Mouse (Mus musculus) embryo, embryonic 10.5 days (tissue): ENCODE results near the gene Lck.

Experiments used
- DNase-seq: peaks from one replicate; pipeline ENCODE4 v3.0.0-alpha.2; 2015; ENCODE audit warnings: low spot score

Lck gene

GRCm38 (mm10) chr4:129584884-129585608 is 11.6 kb upstream of the Lck start:
- DNase-seq = peak; percentile 90

GRCm38 (mm10) chr4:129584370-129584769 is 10.9 kb upstream of the Lck start:
- DNase-seq = no peak

- DNase-seq = no peak
Observed at GRCm38 (mm10) chr4:129582251-129582650, 8.8 kb upstream of the Lck start.

DNA sequence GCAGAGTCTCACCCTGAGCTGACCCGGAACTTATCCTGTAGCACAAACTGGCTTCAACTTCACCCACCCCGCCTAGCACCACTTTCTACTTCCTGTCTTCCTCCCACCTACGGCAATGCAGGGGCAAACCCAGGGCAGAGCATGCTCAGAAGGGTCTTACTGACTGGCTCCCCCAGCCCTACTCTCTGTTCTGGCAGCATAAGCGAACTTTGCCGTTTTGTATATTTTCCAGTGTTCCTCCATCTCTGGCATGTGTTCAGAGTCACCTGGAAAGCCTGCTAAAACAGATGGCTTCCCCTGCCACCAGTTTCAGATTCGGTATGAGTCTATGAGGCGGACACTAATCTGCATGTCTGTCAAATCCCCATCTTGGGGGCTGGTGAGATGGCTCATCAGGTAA is 6.9 kb upstream of the Lck start:
- DNase-seq = no peak

- no peak for DNase-seq
Observed at GRCm38 (mm10) chr4:129578466-129578865, 5.0 kb upstream of the Lck start, which contains the start of gene Fam167b. Gene Fam167b (minus strand): TSS chr4:129578549.

DNA sequence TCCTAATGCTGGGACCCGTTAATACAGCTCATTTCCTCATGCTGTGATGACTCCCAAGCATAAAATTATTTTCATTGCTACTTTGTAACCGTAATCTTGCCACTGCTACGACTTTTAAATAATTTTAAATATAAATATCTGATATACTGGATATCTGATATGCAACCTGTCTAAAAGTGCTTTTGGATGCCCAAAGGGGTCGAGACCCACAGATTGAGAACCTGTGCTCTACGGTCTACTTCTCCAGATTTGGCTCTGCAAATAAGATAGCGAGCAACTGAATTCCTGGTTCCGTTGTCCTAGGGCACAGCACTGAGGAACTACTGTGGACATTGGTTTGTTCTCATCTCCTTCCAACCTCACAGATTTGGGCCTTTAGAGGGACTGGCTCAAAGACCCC is 4.2 kb upstream of the Lck start:
- no peak for DNase-seq

GRCm38 (mm10) chr4:129576863-129577491 is 3.5 kb upstream of the Lck start:
- peak; percentile 81 for DNase-seq

DNA sequence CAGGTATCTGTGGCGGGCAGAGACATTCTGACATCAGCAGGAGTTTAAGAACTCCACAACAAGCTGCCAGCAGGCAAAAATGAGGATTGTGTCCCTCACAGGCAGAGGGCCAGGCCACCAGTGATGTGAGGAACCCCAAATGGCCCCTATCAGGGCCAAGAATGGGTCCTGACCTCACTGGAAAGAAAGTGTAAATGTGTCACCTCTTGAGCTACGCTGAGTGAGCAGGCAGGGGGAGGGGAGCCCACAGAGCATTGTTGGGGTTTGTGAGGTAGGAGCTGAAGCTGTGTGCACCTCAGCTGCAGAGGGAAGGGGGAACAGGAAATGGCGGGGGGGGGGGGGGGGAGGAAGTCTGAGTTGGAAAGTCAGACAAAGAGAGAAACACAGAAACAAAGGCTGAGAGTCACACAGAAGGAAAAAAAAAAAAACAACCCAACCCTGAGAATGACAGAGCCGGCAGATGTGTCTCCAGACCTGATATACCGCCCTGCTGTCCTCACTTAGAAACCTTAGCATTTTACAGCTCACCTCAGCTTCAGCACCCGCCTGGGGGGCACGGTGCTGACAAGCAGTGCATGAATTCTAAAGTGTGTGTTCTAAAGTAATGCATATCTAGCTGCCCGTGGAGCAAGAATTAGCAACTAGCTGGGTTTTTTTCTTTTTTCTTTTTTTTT is 1.9 kb upstream of the Lck start:
- DNase-seq = no peak

DNA sequence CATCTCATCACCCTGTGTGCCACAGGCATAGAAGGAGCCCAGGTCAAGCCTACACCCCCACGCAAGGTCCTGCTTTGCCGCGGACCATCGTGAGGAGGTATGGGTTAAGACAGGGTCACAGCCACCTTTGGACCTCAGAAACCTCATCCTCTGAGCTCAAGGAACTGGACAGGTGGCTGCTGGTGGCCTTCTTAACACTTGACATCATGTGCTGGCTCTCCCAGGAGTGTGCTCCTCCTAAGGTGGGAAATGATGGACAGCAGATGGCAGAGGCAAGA is 409 bp downstream of the Lck start:
- no peak for DNase-seq

DNA sequence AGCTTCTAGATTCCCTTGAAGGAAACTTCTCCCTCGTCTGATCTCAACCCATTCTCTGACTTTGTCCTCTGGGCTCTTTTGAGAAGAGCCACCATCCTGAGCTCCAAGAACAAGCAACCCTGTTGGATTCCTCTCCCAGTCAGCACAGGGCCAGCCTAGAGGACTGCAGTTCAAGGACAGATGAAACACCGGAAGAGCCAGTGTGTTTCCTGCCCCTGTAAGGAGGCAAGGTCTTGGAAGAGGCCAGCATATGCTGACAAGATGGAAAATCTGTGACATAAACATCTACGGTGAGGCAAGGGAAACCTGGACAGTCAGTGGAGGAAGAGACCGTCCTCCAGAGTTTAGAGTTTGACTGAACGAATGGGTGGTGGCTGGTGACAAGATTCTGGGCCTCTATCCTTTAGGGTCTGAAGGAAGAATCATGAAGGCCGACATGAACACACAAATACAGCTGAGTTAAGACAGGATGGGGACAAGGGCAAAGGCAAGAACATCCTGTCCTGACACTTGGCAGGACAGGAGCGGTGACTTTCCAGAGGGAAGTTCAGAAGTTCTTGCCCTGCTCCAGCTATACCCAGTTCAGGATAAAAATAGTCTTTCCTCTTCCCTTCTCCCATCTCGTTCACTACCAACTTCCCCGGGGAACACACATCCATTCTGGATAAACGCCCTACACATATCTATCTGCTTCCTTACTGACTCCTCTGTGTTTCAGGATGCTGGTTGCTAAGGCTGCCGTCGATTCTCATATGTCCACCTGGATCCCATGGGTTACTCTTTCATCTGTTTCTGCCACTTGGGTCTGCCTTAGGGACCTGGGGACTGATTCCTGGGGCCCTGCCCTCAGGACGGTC is 977 bp downstream of the Lck start:
- no peak for DNase-seq

GRCm38 (mm10) chr4:129571551-129572084 is 1.8 kb downstream of the Lck start:
- no peak for DNase-seq

GRCm38 (mm10) chr4:129570028-129570427 is 3.4 kb downstream of the Lck start:
- DNase-seq = no peak

DNA sequence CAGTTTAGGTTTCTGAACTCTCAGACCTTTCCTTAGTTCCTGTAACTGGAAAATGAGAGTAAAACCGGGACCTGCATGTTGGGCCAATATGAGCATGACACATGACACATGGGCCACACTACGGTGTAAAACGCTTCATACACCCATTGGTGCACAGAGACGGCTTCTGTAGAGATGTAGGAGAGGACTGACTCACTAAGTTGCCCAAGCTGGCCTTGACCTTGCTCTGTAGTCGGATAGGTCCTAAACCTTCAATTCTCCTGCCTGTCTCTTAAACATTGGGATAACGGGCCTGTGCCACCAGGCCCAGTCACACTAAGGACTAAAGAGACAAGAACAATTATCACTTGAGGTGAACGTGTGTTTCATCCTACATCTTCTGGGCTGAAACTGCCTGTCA is 5.1 kb downstream of the Lck start:
- no peak for DNase-seq

DNA sequence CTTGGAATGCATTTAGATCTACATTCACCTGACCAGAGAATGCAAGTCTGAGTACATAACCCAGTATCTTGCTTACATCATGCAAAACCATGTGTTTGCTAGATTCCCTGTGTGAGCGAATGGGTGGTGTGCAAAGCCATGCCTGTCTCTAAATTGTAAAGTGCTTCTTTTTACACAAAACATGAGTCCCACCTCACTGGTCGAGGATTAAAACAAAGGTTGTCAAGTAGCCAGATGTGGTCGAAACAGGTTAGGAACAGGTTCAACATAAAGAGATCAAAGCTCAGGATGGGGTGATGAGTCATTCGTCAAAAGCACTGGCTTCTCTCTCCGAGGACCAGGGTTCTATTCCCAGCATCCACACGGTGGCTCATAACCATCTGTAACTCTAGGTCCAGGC is 8.3 kb downstream of the Lck start:
- DNase-seq = no peak

DNA sequence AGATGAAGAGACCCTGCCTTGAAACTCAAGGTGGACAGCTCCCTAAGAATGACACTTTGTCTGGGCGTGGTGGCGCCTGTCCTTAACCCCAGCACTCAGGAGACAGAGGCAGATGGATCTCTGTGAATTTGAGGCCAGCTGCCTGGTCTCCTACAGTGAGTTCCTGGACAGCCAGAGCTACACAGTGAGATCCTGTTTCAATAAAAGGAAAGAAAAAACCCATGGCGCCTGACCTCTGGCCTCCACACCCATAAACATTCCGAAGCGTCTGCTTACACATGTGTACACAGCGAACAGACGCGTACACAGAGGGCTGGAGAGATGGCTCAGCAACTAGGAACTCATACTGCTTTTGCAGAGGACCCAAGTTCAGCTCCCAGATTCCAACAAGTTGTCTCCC is 9.7 kb downstream of the Lck start:
- DNase-seq = peak; percentile 77

DNA sequence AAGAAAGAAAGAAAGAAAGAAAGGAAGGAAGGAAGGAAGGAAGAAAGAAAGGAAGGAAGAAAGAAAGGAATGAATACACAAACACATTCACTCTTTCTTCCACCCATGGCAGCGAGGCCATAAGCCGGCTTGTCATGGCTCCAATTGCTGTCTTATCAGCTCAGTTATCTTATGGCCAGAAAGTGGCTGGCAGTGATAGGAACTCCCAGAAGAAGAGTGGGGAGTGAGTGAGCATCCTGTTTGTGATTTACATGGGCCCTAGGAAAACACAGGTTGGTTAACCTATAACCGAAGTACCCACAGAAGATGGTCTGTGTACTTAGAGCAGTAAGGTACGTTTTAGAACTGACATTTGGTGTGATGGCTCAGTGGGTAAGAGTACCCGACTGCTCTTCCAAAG is 12.3 kb downstream of the Lck start:
- no peak for DNase-seq

DNA sequence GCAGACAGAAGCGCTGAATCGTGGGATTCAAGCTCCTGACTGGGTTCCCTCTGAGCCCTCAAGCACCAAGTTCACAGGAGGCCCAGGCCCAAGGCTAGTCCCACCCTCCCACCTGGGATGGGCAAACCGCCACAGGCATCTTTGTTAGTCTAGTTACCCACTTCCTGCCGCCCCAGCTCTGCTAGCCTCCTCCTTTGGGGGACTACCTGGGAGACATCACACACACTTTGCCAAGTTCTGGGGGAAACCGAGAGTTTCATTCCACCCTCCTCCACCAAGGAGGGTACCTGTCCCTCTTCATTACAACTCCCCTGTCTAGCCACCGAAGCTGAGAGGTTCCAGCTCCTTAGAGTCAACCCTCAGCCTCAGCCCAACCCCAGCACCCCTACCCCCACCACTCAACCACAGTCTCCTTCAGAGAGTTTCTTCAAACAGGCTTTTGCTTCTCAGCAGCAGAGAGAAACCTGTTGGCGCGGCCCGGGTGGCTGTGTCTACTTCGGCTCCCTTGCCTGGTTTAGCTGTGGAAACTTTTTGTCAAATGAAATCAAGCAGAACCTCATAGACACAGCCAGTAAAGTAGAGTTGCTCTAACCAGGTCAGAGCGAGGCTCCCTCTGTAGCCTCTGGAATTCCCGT is 15.0 kb downstream of the Lck start:
- no peak for DNase-seq

- DNase-seq = no peak
Observed at GRCm38 (mm10) chr4:129557256-129557808, 16.1 kb downstream of the Lck start.

- DNase-seq = peak; percentile 96
Observed at GRCm38 (mm10) chr4:129556532-129557223, 16.8 kb downstream of the Lck start.

DNA sequence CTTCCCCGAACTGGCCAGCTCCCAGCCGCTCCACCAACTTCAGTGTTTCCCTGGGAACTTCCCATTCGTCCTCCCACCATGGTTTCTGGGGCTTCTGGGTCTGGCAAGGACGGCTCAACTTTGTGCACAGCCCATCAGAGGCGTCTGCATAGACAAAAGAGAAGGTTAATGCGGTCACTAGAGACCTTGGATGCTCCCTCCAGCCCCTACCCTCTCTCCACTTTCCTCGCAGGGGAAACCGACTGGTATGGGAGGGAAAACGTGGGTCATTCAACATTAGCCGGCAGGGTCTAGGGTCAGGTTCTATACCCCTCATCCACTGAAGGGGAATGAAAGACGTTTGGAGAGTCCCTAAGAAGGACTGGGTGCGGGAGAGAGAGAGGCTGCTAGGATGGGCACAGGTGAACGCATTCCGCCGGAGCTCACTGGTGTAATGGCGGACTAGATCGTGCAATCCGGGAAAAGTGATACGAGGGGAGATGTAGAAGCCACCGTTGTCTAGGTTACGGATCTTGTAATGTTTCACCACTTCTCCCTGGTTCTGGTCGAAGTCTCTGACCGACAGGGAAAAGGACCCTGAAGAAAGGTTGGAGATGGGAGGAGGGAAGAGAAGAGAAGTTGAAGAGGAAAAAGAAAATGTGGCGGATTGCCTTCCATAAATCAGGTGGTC is 17.4 kb downstream of the Lck start:
- DNase-seq = no peak
